Mouse (Mus musculus) lung, adult 2 months (tissue): ENCODE results near the gene Plcb2. TPM values are rescaled to one million over a fixed set of nuclear protein-coding genes. Genes with fewer than 3 reads are reported as not detected.
A peak's percentile ranks its signal among the peaks of the same experiment; 100 is the strongest.

Source experiments
- DNase-seq: peaks from one replicate; pipeline ENCODE4 v3.0.0; 2022
- H3K4me1 ChIP-seq: fragments of 200-500 bp; 2 replicates; pipeline ENCODE4 v1.6.1; 2011; ENCODE audit warnings: low read length; ENCODE audit not compliant: control insufficient read depth, insufficient read depth
- H3K4me3 ChIP-seq: fragments of 200-500 bp; replicated peaks from 2 replicates; pipeline ENCODE3; 2011; ENCODE audit warnings: low read depth, mild to moderate bottlenecking, control low read depth, low read length; ENCODE audit errors: extremely low read depth
- CTCF ChIP-seq: fragments of 200-500 bp; IDR thresholded peaks from 2 replicates; pipeline ENCODE4 v1.5.1; 2011; ENCODE audit warnings: mild to moderate bottlenecking, low read length, control low read depth; ENCODE audit not compliant: insufficient read depth
- POLR2A ChIP-seq: fragments of 200-500 bp; IDR thresholded peaks from 2 replicates; pipeline ENCODE4 v1.6.1; 2011; ENCODE audit warnings: low read depth, mild to moderate bottlenecking, control low read depth, low read length, borderline replicate concordance; ENCODE audit errors: extremely low read depth
- WGBS: fragments of 180-500 bp; shearing (Covaris S2); methylation state at CpG from one replicate; pipeline ENCODE4 v1.1.7; 2018; 5-methylcytosine and 5-hydroxymethylcytosine counted together
- polyA plus RNA-seq: library from polyadenylated mRNA; depleted of rRNA; stranded (reverse); fragments of >200 nt; gene quantifications from 2 replicates; pipeline ENCODE4 v1.2.3, GENCODE M21; 2012

Gene Plcb2
- polyA plus RNA-seq, 1 experiment, result 15.2 TPM

DNA sequence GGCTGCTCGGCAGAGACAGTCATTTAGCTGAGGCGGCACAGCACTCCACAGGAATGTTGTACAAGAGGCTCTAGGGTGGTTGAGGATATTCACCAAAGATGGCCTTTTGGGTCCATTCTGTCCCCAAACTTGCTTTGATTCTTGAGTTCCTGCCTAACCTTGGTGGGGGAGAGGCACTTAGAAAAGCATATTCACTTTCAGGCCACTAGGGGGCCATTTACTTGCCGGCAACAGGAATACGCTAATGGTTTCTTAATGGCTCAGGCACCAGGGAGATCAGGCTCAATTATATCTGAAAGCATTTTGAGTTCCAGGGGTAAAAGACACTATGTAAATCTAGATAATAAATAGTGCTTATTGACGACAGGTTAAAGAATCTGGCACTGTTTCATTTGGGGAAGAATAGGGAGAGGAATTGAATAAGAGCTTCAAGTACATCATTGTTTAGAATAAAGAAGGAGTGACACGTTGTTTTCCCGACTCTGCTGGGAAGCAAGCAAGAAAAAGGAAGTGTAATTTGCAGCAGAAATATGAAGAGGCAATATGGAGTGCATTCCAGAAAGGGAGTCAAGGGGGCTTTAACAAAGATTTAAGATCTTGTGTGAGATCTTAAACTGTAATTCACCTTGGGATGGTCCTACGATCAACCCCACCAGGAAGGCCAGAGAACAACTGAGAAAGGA lies 15.2 kb upstream of the Plcb2 start:
- Histone ChIP-seq H3K4me1 (peaks cover 14% of the 10 kb centered on the region), H3K4me3 (no peak overlapping the region)
- TF ChIP-seq CTCF (peak; percentile 37), POLR2A (no peak)
- 21% methylated on average over 8 of the region's 8 CpGs for WGBS
- peak; percentile 38 for DNase-seq

DNA sequence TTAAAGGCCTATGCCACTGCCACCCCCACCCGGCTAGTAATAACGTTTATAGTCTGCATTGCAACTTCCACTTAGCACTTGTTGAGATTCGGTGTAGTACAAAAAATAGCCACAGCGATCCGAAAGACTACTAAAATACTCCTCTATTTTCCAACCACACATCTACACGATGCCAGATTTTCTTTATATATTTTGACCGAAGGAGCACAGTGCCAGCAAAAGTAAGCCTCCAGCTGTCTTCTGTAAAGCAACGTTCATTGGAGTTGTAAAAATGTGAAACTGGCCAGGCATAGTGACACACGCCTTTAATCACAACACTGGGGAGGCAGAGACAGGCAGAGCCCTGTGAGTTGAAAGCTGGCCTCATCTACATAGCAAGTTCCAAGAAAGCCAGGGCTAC lies 12.9 kb upstream of the Plcb2 start:
- WGBS, result 57% methylated on average over 9 of the region's 9 CpGs
- DNase-seq, result no peak
- TF ChIP-seq POLR2A, result no peak
- TF ChIP-seq CTCF, result no peak
- H3K4me1 ChIP-seq, result peaks cover 5% of the 10 kb centered on the region; the same call in 1 of the 2 replicates
- no peak overlapping the region for H3K4me3 ChIP-seq

- H3K4me3 ChIP-seq, result no peak overlapping the region
- peaks cover 5% of the 10 kb centered on the region; the same call in 1 of the 2 replicates for H3K4me1 ChIP-seq
- no peak for TF ChIP-seq CTCF
- no peak for TF ChIP-seq POLR2A
- no peak for DNase-seq
- 41% methylated on average over 3 of the region's 3 CpGs for whole genome bisulfite sequencing
These were observed 12.1 kb upstream of the Plcb2 start for GRCm38 (mm10) chr2:118740341-118740740.

DNA sequence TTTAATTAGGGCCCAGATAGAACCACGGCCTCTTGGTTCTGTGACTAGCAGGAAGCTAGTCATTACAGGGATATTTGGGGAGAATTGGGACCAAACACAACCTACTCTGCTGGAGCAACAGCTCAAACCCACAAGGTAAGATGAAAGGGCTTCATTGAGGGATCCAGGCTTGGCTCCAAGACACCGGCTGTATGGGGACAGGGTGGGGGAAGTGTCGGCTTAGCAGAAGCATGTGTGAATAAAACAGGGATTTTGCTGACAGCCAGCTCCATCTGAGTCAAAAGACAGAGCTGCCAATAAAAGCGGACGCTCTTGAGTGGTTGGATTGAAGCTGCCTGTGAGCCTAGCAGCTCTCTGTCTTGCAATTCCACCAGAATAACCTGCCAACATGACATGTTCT lies 5.1 kb upstream of the Plcb2 start:
- WGBS, result 60% methylated on average over 5 of the region's 5 CpGs
- TF ChIP-seq CTCF (no peak), POLR2A (no peak)
- DNase-seq, result no peak

GRCm38 (mm10) chr2:118731981-118732380 lies 3.7 kb upstream of the Plcb2 start:
- peaks cover 6% of the 10 kb centered on the region for H3K4me1 ChIP-seq
- no peak overlapping the region for H3K4me3 ChIP-seq
- no peak for TF ChIP-seq POLR2A
- no peak for TF ChIP-seq CTCF
- 76% methylated on average over 5 of the region's 5 CpGs for WGBS
- DNase-seq, result no peak

More for the DNA sequence above, 5.1 kb upstream of the Plcb2 start:
- peaks cover 4% of the 10 kb centered on the region for H3K4me1 ChIP-seq
- no peak overlapping the region for H3K4me3 ChIP-seq

- TF ChIP-seq POLR2A, result no peak
- peak; percentile 75 for TF ChIP-seq CTCF
- peak; percentile 76 for DNase-seq
- 13% methylated on average over 3 of the region's 3 CpGs for WGBS
- Histone ChIP-seq H3K4me1 (peaks cover 6% of the 10 kb centered on the region), H3K4me3 (no peak overlapping the region)
These were observed 2.3 kb upstream of the Plcb2 start for GRCm38 (mm10) chr2:118730622-118730915.

GRCm38 (mm10) chr2:118729816-118730621 lies 1.8 kb upstream of the Plcb2 start:
- no peak overlapping the region for H3K4me3 ChIP-seq
- no peak for DNase-seq
- H3K4me1 ChIP-seq, result peaks cover 6% of the 10 kb centered on the region
- TF ChIP-seq CTCF (no peak), POLR2A (no peak)
- WGBS, result 27% methylated on average over 8 of the region's 8 CpGs

DNA sequence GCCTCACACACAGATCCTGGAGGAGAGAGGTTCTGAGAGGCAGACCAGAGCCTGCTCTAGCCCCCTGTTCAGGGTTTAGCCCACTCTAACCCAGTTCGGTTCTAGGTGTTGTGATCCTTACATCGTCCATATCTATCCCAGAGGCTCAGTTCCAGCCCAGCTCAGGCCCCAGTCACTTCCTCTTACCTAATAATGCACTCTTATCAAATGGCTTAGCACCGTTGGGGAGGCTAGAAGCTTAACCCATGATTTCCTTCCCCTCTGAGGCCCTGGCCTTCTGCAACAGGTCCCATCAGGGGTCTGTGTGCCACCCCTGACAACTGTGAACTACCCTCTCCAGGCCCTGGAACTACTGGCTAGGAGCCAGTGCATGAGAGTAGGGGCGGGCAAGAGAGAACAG lies 956 bp upstream of the Plcb2 start:
- WGBS, result 25% methylated on average over 4 of the region's 4 CpGs
- Histone ChIP-seq H3K4me3 (no peak overlapping the region), H3K4me1 (peaks cover 6% of the 10 kb centered on the region)
- TF ChIP-seq CTCF (no peak), POLR2A (no peak)
- DNase-seq, result no peak

DNA sequence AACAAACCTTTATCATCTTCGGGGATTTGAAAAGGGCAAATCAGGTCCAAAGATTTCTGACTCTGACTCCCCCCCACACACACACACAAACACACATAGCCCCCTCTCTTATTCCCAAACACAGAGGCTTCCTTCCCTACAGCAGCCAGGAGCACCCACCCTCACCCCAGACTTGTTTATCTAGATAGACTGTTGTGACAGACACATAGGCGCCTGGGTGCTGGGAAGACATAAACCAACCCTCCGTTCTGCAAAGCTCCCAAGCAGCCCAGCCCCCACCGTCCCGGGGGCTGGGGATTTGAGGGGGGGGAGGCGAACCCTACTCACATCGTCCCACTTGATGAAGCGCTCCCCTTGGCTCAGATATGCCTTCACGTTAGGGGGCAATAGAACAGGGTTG lies 327 bp downstream of the Plcb2 start:
- no peak for DNase-seq
- 16% methylated on average over 9 of the region's 9 CpGs for WGBS
- Histone ChIP-seq H3K4me1 (peaks cover 6% of the 10 kb centered on the region), H3K4me3 (peak overlapping the region; percentile 55)
- TF ChIP-seq POLR2A, result no peak
- no peak for TF ChIP-seq CTCF

- Histone ChIP-seq H3K4me3 (no peak overlapping the region), H3K4me1 (peaks cover 8% of the 10 kb centered on the region)
- TF ChIP-seq CTCF, result no peak
- 79% methylated on average over 2 of the region's 2 CpGs for whole genome bisulfite sequencing
- DNase-seq, result no peak
These were observed 1.4 kb downstream of the Plcb2 start for GRCm38 (mm10) chr2:118726873-118727272.
